Mouse (Mus musculus) left cerebral cortex, adult 18-20 months (tissue): ENCODE results near the gene Usp17le. TPM values are rescaled to one million over a fixed set of nuclear protein-coding genes. Genes with fewer than 3 reads are reported as not detected.
"Not testable (repeated sequence)": the region's sequence is repeated elsewhere in the genome, so short reads cannot be mapped to it uniquely, and the experiment has no call there.

Experiments
- DNase-seq, 2 experiments: peaks; one replicate each; pipeline ENCODE4 v3.0.0; 2021 to 2022; ENCODE audit warnings: low spot score in 2 of 2, mixed read lengths in 1 of 2
- long read RNA-seq, 2 experiments: library from polyadenylated mRNA; stranded (forward); transcript quantifications; one replicate each; pipeline ENCODE4 v2.0.0; 2021
- total RNA-seq, 2 experiments: library from RNA; stranded (reverse); gene quantifications; 2 replicates each; pipeline ENCODE4 v1.2.3; 2021

The Usp17le gene
- not detected for total RNA-seq
- long read RNA-seq, experiment 1, result 0 reads
- long read RNA-seq, experiment 2, result 0 reads

GRCm38 (mm10) chr7:104777370-104777769 is at the start of gene Usp17le:
Usp17le (minus strand) TSS chr7:104777470.
- DNase-seq, result not testable (repeated sequence)

GRCm38 (mm10) chr7:104810335-104810734 is 33.1 kb upstream of the Usp17le start:
- DNase-seq, result not testable (repeated sequence)

GRCm38 (mm10) chr7:104790796-104791195 is 13.5 kb upstream of the Usp17le start:
- DNase-seq, result no peak

Other genes starting within 250 kb of the Usp17le start
- gene Olfr651, start 227.3 kb downstream of the Usp17le start, total RNA-seq, result not detected
- not detected for gene Olfr652, start 216.6 kb downstream of the Usp17le start, total RNA-seq
- not detected for gene Olfr653, start 200.2 kb downstream of the Usp17le start, total RNA-seq
- gene Olfr654, start 190.4 kb downstream of the Usp17le start, total RNA-seq, result not detected
- not detected for gene Olfr655, start 175.7 kb downstream of the Usp17le start, total RNA-seq
- not detected for gene Olfr656, start 163.5 kb downstream of the Usp17le start, total RNA-seq
- gene Olfr657, start 152.7 kb downstream of the Usp17le start, total RNA-seq, result not detected
- not detected for gene Olfr658, start 130.2 kb downstream of the Usp17le start, total RNA-seq
- not detected for gene Olfr659, start 110.7 kb downstream of the Usp17le start, total RNA-seq
- not detected for gene Olfr661, start 91.0 kb downstream of the Usp17le start, total RNA-seq
- not detected for gene Usp17lb, start 65.1 kb upstream of the Usp17le start, total RNA-seq
- not detected for gene Usp17la, start 79.5 kb upstream of the Usp17le start, total RNA-seq
- gene Olfr665, start 100.6 kb upstream of the Usp17le start, total RNA-seq, result not detected
- not detected for gene Olfr666, start 118.5 kb upstream of the Usp17le start, total RNA-seq
- not detected for gene Olfr667, start 144.0 kb upstream of the Usp17le start, total RNA-seq
- gene Olfr668, start 150.6 kb upstream of the Usp17le start, total RNA-seq, result not detected
- gene Olfr669, start 156.8 kb upstream of the Usp17le start, total RNA-seq, result not detected
- gene Olfr670, start 185.2 kb upstream of the Usp17le start, total RNA-seq, result not detected
- gene Olfr671, start 201.7 kb upstream of the Usp17le start, total RNA-seq, result not detected
- not detected for gene Olfr672, start 224.6 kb upstream of the Usp17le start, total RNA-seq